Mouse (Mus musculus) C2C12 (cell line): ENCODE measurements around the gene Urah. TPM values are rescaled to one million over a fixed set of nuclear protein-coding genes. Genes with fewer than 3 reads are reported as not detected.

Experiments
- H3K27me3 ChIP-seq: one replicate; pipeline ENCODE4 v1.6.1; 2011; ENCODE audit not compliant: control insufficient read depth, insufficient read depth, insufficient read length
- H3K36me3 ChIP-seq: one replicate; pipeline ENCODE4 v1.6.1; 2011; ENCODE audit not compliant: control insufficient read depth, insufficient read depth
- H3K4me3 ChIP-seq: one replicate; pipeline ENCODE4 v1.5.1; 2011; ENCODE audit warnings: mild to moderate bottlenecking, control low read depth; ENCODE audit not compliant: poor library complexity, insufficient read depth, severe bottlenecking
- H3K79me2 ChIP-seq: one replicate; pipeline ENCODE4 v1.6.1; 2011; ENCODE audit not compliant: control insufficient read depth, insufficient read depth
- H3K79me3 ChIP-seq: one replicate; pipeline ENCODE4 v1.6.1; 2011; ENCODE audit warnings: low read depth, control low read depth
- H3ac ChIP-seq: one replicate; pipeline ENCODE3; 2011; ENCODE audit warnings: low read depth; ENCODE audit not compliant: control insufficient read depth, insufficient read length
- CEBPB ChIP-seq: IDR thresholded peaks from one replicate; pipeline ENCODE4 v1.6.1; 2011; ENCODE audit warnings: low read depth, mild to moderate bottlenecking, control low read depth, moderate library complexity
- CTCF ChIP-seq: IDR thresholded peaks from one replicate; pipeline ENCODE4 v1.5.1; 2011; ENCODE audit not compliant: control insufficient read depth, insufficient read depth, insufficient read length
- FOSL1 ChIP-seq: IDR thresholded peaks from one replicate; pipeline ENCODE4 v1.8.0; 2011; ENCODE audit warnings: mild to moderate bottlenecking, low read length; ENCODE audit not compliant: poor library complexity, insufficient read depth, severe bottlenecking
- MAX ChIP-seq: IDR thresholded peaks from one replicate; pipeline ENCODE4 v1.6.1; 2011; ENCODE audit warnings: mild to moderate bottlenecking, control low read depth
- MYOD1 ChIP-seq: IDR thresholded peaks from one replicate; pipeline ENCODE4 v1.6.1; 2011; ENCODE audit warnings: low read depth; ENCODE audit not compliant: control insufficient read depth, insufficient read length
- MYOG ChIP-seq: IDR thresholded peaks from one replicate; pipeline ENCODE4 v1.6.1; 2011; ENCODE audit not compliant: control insufficient read depth, insufficient read length; ENCODE audit errors: extremely low read depth
- USF1 ChIP-seq: IDR thresholded peaks from one replicate; pipeline ENCODE4 v1.6.1; 2011; ENCODE audit warnings: low read depth, mild to moderate bottlenecking, control low read depth, moderate library complexity
- polyA plus RNA-seq: library from polyadenylated mRNA; unstranded; fragments of >200 nt; fragmentation: generic; extraction: Trizol; gene quantifications from one replicate; pipeline ENCODE4 v1.2.1, GENCODE M21; 2012; ENCODE audit warnings: missing spikeins

Gene Urah
- polyA plus RNA-seq, 1 experiment: not detected

DNA sequence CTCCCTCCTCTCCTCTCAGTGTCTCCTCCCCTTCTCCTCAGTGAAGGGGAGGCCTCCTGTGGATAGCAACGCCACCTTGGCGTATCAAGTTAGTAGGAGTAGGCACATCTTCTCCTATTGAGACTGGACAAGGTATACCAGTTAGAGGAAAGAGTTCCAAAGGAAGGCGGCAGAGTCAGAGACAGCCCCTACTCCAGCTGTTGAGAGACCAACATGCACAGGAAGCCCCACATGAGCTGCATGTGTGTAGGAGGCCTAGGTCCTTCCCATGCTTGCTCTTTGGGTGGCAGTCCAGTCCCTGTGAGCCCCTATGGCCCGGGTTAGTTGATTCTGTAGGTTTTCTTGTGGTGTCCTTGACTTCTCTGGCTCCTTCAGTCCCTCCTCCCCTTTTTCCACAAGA is 1.5 kb upstream of the Urah start:
- TF ChIP-seq CTCF (no peak), MYOG (no peak), MAX (no peak), FOSL1 (no peak), CEBPB (no peak), USF1 (no peak), MYOD1 (no peak)
- H3K36me3 ChIP-seq: no peaks in the 10 kb centered on the region
- no peak overlapping the region for H3ac ChIP-seq
- H3K79me3 ChIP-seq: no peaks in the 10 kb centered on the region
- H3K79me2 ChIP-seq: no peaks in the 10 kb centered on the region
- no peak overlapping the region for H3K4me3 ChIP-seq
- H3K27me3 ChIP-seq: no peaks in the 10 kb centered on the region

DNA sequence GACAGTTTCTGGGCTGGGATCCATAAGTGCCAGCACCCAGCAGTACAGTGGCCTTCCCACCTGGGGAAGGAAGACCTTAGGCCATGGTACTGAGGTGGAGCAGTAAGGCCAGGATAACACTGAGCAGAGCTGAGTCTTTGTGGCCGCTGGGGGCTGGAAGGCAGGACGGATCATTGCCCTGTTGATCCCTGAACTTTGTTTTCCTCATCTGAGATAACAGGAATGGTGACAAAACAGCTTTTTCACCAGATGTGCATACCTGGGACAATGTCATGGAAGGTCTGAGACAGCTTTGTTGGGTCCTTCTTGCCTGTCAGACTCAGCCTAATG is 905 bp downstream of the Urah start:
- H3ac ChIP-seq: no peak overlapping the region
- no peaks in the 10 kb centered on the region for H3K79me2 ChIP-seq
- no peaks in the 10 kb centered on the region for H3K27me3 ChIP-seq
- TF ChIP-seq CEBPB: no peak
- TF ChIP-seq FOSL1: no peak
- no peak for TF ChIP-seq MAX
- TF ChIP-seq CTCF: no peak
- no peak for TF ChIP-seq MYOD1
- no peak for TF ChIP-seq USF1
- TF ChIP-seq MYOG: no peak
- H3K79me3 ChIP-seq: no peaks in the 10 kb centered on the region
- no peaks in the 10 kb centered on the region for H3K36me3 ChIP-seq
- no peak overlapping the region for H3K4me3 ChIP-seq

DNA sequence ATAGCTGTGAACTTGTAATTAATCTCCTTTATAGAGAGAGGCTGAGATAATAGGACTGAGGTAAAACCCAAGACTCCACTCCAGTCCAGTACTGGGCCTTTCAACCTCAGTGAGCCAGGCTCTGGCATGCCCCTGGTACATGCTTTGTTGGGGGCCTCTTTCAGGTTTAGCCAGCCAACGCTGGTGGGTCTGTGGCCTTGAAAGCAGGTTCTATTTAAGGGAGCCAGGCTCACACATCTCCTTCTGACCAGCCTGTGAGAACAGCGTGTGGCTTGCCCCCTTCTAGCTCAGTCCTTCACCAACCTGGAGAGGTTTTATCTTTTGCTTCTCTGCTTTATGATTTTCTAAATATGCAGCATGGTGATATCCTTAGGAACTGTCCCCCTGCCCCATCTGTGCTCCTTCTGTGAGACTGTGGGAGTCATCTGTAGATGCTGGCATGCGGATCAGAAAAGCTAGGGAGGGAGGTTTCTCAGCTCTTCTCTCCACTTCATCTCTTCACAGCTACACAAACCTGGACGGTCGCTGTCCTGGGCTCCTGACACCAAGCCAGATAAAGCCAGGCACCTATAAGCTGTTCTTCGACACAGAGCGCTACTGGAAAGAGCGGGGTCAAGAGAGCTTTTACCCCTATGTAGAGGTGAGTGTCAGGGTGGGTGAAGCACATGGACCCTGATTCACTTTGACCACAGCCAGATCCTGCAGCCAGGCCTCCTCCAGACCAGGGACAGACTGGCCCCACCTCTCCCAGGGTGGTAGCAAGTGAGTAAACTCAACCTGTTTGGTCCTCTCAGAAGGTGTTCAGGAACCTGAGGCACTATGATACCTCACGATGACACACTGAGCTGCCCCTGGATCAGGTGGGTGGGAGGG is 1.7 kb downstream of the Urah start:
- Histone ChIP-seq H3ac (no peak overlapping the region), H3K36me3 (no peaks in the 10 kb centered on the region), H3K79me3 (no peaks in the 10 kb centered on the region), H3K4me3 (no peak overlapping the region), H3K27me3 (no peaks in the 10 kb centered on the region), H3K79me2 (no peaks in the 10 kb centered on the region)
- no peak for TF ChIP-seq MYOG
- TF ChIP-seq USF1: no peak
- no peak for TF ChIP-seq CEBPB
- no peak for TF ChIP-seq CTCF
- TF ChIP-seq MAX: no peak
- TF ChIP-seq FOSL1: no peak
- TF ChIP-seq MYOD1: no peak

DNA sequence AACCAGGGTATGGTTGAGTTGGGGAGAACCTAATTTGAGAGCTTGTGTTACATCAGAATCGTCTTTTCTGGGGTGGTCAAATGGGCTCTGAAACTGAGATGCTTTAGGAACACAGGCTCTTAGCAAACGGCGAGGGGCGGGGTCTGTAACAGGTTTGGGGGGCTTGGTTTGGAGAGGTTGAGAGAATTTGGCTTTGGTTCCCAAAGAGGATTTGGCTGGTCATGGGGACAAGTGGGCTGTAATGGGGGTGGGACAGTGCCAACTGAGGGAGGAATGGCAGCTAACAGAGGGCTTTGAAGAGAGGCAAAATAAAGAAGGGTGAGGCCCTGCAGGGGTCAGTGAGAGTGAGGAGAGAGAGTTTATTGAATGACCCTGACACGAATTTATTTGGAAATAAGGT is 4.7 kb downstream of the Urah start:
- Histone ChIP-seq H3ac (no peak overlapping the region), H3K79me3 (no peaks in the 10 kb centered on the region), H3K79me2 (no peaks in the 10 kb centered on the region), H3K27me3 (peaks cover 6% of the 10 kb centered on the region), H3K4me3 (no peak overlapping the region), H3K36me3 (no peaks in the 10 kb centered on the region)
- TF ChIP-seq CEBPB (no peak), USF1 (no peak), MYOG (no peak), MAX (no peak), FOSL1 (no peak), MYOD1 (no peak), CTCF (no peak)

DNA sequence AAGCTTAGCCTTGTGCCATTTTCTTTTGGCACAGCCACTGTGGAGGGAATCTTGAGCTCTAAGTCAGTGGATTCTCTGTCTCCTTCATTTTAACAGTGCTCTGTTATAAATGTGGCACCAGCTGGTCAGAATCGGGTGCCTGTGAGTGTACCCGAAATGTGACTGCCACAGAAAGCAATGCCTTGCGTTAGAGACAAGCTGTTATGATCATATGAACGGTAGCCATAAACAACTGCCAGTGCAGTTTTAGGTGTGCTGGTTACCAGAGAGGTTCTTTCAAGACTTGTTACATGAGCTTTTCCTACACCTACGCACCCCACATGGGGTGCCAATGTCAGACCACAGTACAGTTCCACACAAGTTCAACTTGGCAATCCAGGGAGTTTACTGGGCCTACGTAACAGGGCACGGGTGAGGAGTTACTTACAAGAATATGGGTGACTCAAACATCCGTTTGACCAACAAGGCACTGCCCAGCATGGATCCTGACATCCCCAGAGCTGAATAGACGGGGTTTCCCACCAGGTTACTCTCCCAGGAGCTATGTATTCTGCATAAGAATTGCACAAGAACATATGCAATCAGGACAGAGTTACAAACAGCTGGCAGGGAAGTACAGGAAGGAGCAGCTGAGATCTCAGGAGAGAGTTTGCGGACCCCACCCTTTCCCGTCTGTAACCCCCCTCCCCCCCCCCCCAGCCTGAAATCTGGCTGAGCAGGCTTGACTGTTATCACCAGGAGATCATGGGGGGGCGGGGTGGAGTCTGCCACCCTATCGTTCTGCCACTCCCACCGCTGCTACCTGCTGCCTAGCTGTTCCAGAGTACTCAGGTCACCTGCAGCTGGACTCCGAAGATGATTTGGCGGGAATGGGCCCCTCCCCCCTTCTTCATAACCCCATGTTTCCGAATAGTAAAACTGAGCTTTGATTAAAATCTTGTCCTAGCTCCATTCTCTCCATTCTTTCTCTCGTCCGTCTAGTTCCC is 6.2 kb downstream of the Urah start:
- Histone ChIP-seq H3K36me3 (no peaks in the 10 kb centered on the region), H3K4me3 (no peak overlapping the region), H3ac (no peak overlapping the region), H3K27me3 (peaks cover 7% of the 10 kb centered on the region), H3K79me2 (no peaks in the 10 kb centered on the region), H3K79me3 (no peaks in the 10 kb centered on the region)
- no peak for TF ChIP-seq FOSL1
- no peak for TF ChIP-seq MYOD1
- TF ChIP-seq CEBPB: peak; percentile 1
